Mouse (Mus musculus): Measurements from ENCODE around the gene Klhl8. TPM values are rescaled to one million over a fixed set of nuclear protein-coding genes. Genes with fewer than 3 reads are reported as not detected.
"Not testable (repeated sequence)": the region's sequence is repeated elsewhere in the genome, so short reads cannot be mapped to it uniquely, and the experiment has no call there.

Gene Klhl8
- polyA plus RNA-seq, 1 experiment: 29.1 TPM

- H3K4me3 ChIP-seq (replicated peaks; ENCODE audit: insufficient read depth, low read depth, low read length): no peak overlapping the region
- no peaks in the 10 kb centered on the region for H3K4me1 ChIP-seq (ENCODE audit: control insufficient read depth, insufficient read depth, low read length)
- no peak overlapping the region for H3K27ac ChIP-seq (ENCODE audit: insufficient read depth, low read length)
- H3K27me3 ChIP-seq (ENCODE audit: control insufficient read depth, insufficient read depth, low read length): no peaks in the 10 kb centered on the region; the same call in 1 of the 2 replicates
- peak; percentile 43 to 67 for DNase-seq
- 7% methylated on average over 11 of the region's 11 CpGs for WGBS
- TF ChIP-seq POLR2A (IDR thresholded peaks at IDR 0.05; ENCODE audit: borderline replicate concordance, insufficient read depth, low read length) (no peak), CTCF (IDR thresholded peaks at IDR 0.05; ENCODE audit: borderline replicate concordance, insufficient read depth, low read depth, low read length) (no peak)
Measured at GRCm38 (mm10) chr5:103938547-103939349, 27.7 kb upstream of the Klhl8 start.

GRCm38 (mm10) chr5:103936906-103937589 is 26.0 kb upstream of the Klhl8 start:
- WGBS: 19% methylated on average over 14 of the region's 14 CpGs
- Histone ChIP-seq H3K4me1 (ENCODE audit: control insufficient read depth, insufficient read depth, low read length) (no peaks in the 10 kb centered on the region), H3K27me3 (ENCODE audit: control insufficient read depth, insufficient read depth, low read length) (no peaks in the 10 kb centered on the region; the same call in 1 of the 2 replicates), H3K27ac (ENCODE audit: insufficient read depth, low read length) (no peak overlapping the region), H3K4me3 (replicated peaks; ENCODE audit: insufficient read depth, low read depth, low read length) (no peak overlapping the region)
- DNase-seq: peak; percentile 25 to 32
- no peak for TF ChIP-seq POLR2A (IDR thresholded peaks at IDR 0.05; ENCODE audit: borderline replicate concordance, insufficient read depth, low read length)
- TF ChIP-seq CTCF (IDR thresholded peaks at IDR 0.05; ENCODE audit: borderline replicate concordance, insufficient read depth, low read depth, low read length): peak; percentile 54

GRCm38 (mm10) chr5:103931924-103932323 is 20.9 kb upstream of the Klhl8 start:
- H3K27ac ChIP-seq (ENCODE audit: insufficient read depth, low read length); H3K27me3 ChIP-seq (ENCODE audit: control insufficient read depth, insufficient read depth, low read length); H3K4me1 ChIP-seq (ENCODE audit: control insufficient read depth, insufficient read depth, low read length); DNase-seq; H3K4me3 ChIP-seq (replicated peaks; ENCODE audit: insufficient read depth, low read depth, low read length): not testable (repeated sequence)

- DNase-seq: no peak
- H3K27ac ChIP-seq (ENCODE audit: insufficient read depth, low read length): no peak overlapping the region
- 76% methylated on average over 5 of the region's 5 CpGs for WGBS
- no peaks in the 10 kb centered on the region for H3K27me3 ChIP-seq (ENCODE audit: control insufficient read depth, insufficient read depth, low read length)
- no peak overlapping the region for H3K4me3 ChIP-seq (replicated peaks; ENCODE audit: insufficient read depth, low read depth, low read length)
- no peak for TF ChIP-seq CTCF (IDR thresholded peaks at IDR 0.05; ENCODE audit: borderline replicate concordance, insufficient read depth, low read depth, low read length)
- TF ChIP-seq POLR2A (IDR thresholded peaks at IDR 0.05; ENCODE audit: borderline replicate concordance, insufficient read depth, low read length): no peak
- H3K4me1 ChIP-seq (ENCODE audit: control insufficient read depth, insufficient read depth, low read length): no peaks in the 10 kb centered on the region
Measured at GRCm38 (mm10) chr5:103930511-103930910, 19.5 kb upstream of the Klhl8 start.

- Histone ChIP-seq H3K27ac (ENCODE audit: insufficient read depth, low read length) (no peak overlapping the region), H3K27me3 (ENCODE audit: control insufficient read depth, insufficient read depth, low read length) (no peaks in the 10 kb centered on the region), H3K4me3 (replicated peaks; ENCODE audit: insufficient read depth, low read depth, low read length) (no peak overlapping the region), H3K4me1 (ENCODE audit: control insufficient read depth, insufficient read depth, low read length) (no peaks in the 10 kb centered on the region)
- TF ChIP-seq POLR2A (IDR thresholded peaks at IDR 0.05; ENCODE audit: borderline replicate concordance, insufficient read depth, low read length): no peak
- no peak for TF ChIP-seq CTCF (IDR thresholded peaks at IDR 0.05; ENCODE audit: borderline replicate concordance, insufficient read depth, low read depth, low read length)
- DNase-seq: no peak
- 74% methylated on average over 7 of the region's 7 CpGs for WGBS
Measured at GRCm38 (mm10) chr5:103928196-103928550, 17.1 kb upstream of the Klhl8 start.

GRCm38 (mm10) chr5:103927429-103928195 is 16.6 kb upstream of the Klhl8 start:
- no peaks in the 10 kb centered on the region for H3K27me3 ChIP-seq (ENCODE audit: control insufficient read depth, insufficient read depth, low read length)
- H3K4me1 ChIP-seq (ENCODE audit: control insufficient read depth, insufficient read depth, low read length): no peaks in the 10 kb centered on the region
- TF ChIP-seq CTCF (IDR thresholded peaks at IDR 0.05; ENCODE audit: borderline replicate concordance, insufficient read depth, low read depth, low read length) (peak; percentile 80), POLR2A (IDR thresholded peaks at IDR 0.05; ENCODE audit: borderline replicate concordance, insufficient read depth, low read length) (no peak)
- H3K27ac ChIP-seq (ENCODE audit: insufficient read depth, low read length): no peak overlapping the region
- no peak overlapping the region for H3K4me3 ChIP-seq (replicated peaks; ENCODE audit: insufficient read depth, low read depth, low read length)
- 18% methylated on average over 27 of the region's 27 CpGs for WGBS
- DNase-seq: peak; percentile 70 to 87

- WGBS: 75% methylated on average over 12 of the region's 12 CpGs
- TF ChIP-seq POLR2A (IDR thresholded peaks at IDR 0.05; ENCODE audit: borderline replicate concordance, insufficient read depth, low read length) (no peak), CTCF (IDR thresholded peaks at IDR 0.05; ENCODE audit: borderline replicate concordance, insufficient read depth, low read depth, low read length) (peak; percentile 47; the same call in 1 of the 2 replicates)
- peak in 1 of 2 experiments; percentile 16 for DNase-seq
Measured at GRCm38 (mm10) chr5:103926398-103926797, 15.3 kb upstream of the Klhl8 start.

More at GRCm38 (mm10) chr5:103926398-103926797, 15.3 kb upstream of the Klhl8 start:
- Histone ChIP-seq H3K27me3 (ENCODE audit: control insufficient read depth, insufficient read depth, low read length) (no peaks in the 10 kb centered on the region), H3K4me3 (replicated peaks; ENCODE audit: insufficient read depth, low read depth, low read length) (no peak overlapping the region), H3K27ac (ENCODE audit: insufficient read depth, low read length) (no peak overlapping the region), H3K4me1 (ENCODE audit: control insufficient read depth, insufficient read depth, low read length) (no peaks in the 10 kb centered on the region)

All from cerebellum, adult 2 months (tissue).